Mouse (Mus musculus) v-Abl transformed pro-B cells (cell line): ENCODE results near the gene Gdap2.

Source experiments
- in situ Hi-C, 2 experiments: fragments of 400-800 bp; cut with MboI; formaldehyde crosslinking; loops; one replicate each; pipeline ENCODE4 v1.15.1; 2025; ENCODE audit not compliant: unreplicated experiment in 2 of 2

The Gdap2 gene

DNA sequence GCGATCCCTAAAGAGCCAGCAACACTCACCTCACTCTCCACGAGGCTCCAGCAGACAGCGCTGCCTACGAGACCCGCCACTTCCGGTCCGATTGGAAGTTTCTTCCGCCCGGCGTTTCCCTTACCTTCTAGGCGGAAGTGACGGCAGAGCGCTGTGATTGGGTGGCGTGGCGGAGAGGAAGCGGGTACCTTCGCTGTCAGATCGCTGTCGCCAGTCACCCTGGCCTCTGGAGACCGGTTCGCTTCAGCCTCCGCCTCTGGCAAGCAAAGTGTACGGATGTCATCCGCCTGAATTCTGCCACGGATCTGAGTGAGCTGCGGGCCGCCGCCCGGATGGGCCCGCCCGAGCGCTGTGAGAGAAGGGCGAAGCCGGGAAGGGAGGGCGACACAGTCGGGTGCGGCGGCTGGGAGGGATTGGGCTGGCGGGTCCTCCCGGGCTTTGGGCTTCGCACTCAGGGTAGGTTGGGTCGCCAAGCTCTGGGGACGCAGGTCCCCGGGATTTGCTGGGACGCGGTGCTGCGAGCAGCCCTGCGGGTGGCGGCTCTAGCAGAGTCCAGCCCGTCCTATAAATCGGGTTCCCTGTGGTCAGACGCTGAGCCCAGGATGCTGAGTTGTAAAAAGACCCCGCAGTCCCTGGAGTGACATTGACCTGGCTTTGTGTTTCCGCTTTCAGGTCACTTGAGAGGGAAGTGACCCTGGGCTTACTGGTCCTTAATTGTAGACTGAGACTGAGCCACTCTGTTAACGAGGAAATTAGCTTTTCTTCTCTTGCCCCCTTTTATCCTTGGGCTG is at the start of gene Gdap2, which contains the start of gene Wdr3:
Gdap2 (plus strand) TSS at position 67 of the 791 bp plus-strand sequence.
Wdr3 (minus strand) TSS at position 93 of the 791 bp plus-strand sequence.
- in situ Hi-C loops: loop anchor here (10.0 to 25.0 kb wide), 7 partner anchors 762 to 1818 kb away; partner anchors contain the start of genes Atp1a1 (in 1 of the 2), Cd2 (in 1 of the 2), Tbx15 (in 1 of the 2) and Trim45 (in 1 of the 2)

DNA sequence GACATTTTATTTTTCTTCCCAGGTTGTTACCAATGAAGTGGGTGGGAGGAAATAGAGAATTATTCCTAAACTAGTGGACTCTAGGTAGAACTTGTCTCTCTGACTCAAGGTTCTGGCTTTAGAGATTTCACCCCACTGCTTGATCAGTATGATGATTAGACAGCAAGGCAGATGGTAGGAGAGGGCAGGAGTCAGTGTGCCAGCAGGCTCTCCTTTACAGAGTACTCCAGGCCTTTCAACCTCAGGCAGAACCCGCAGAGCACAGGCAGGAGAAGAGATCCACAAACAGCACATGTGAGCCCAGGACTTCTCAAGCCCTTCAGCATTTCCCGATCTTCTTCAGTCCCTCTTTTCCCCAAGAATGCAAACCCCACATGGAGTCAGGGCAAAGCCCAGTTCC is 43.5 kb upstream of the Gdap2 start:
- in situ Hi-C loops: no loop called here

- in situ Hi-C loops: no loop called here
Measured at GRCm38 (mm10) chr3:100121961-100122360, 40.2 kb upstream of the Gdap2 start.

- in situ Hi-C loops: no loop called here
Measured at GRCm38 (mm10) chr3:100122445-100122844, 39.7 kb upstream of the Gdap2 start.

GRCm38 (mm10) chr3:100160682-100161445 is 1.3 kb upstream of the Gdap2 start:
- in situ Hi-C loops: loop anchor here (10.0 to 25.0 kb wide), 7 partner anchors 764 to 1816 kb away; partner anchors contain the start of genes Atp1a1 (in 1 of the 2), Cd2 (in 1 of the 2), Tbx15 (in 1 of the 2) and Trim45 (in 1 of the 2)

GRCm38 (mm10) chr3:100161665-100162314 is 391 bp upstream of the Gdap2 start:
- in situ Hi-C loops: loop anchor here (10.0 to 25.0 kb wide), 7 partner anchors 763 to 1817 kb away; partner anchors contain the start of genes Atp1a1 (in 1 of the 2), Cd2 (in 1 of the 2), Tbx15 (in 1 of the 2) and Trim45 (in 1 of the 2)

DNA sequence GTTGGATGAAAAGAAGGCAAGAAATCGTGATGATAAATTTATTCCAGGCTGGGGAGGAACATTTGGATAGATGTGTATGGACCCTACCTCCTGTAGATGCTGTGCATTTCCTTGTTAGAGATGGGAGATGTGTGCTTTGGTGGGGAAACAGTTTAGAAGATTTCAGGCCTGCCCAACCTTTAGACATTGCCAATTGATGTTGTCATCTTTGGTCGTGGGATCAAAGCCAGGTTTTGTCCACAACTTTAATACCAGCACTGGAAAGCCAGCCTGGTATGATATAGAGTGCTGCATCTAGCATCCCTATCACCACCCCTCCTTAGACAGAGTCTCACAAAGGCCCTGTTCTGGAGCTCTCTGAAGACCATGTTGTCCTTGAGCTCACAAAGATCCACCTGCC is 1.4 kb downstream of the Gdap2 start:
- in situ Hi-C loops: loop anchor here (10.0 to 25.0 kb wide), 7 partner anchors 761 to 1819 kb away; partner anchors contain the start of genes Atp1a1 (in 1 of the 2), Cd2 (in 1 of the 2), Tbx15 (in 1 of the 2) and Trim45 (in 1 of the 2)

GRCm38 (mm10) chr3:100164991-100165390 is 2.8 kb downstream of the Gdap2 start:
- in situ Hi-C loops: loop anchor here (10.0 to 25.0 kb wide), 7 partner anchors 760 to 1820 kb away; partner anchors contain the start of genes Atp1a1 (in 1 of the 2), Cd2 (in 1 of the 2), Tbx15 (in 1 of the 2) and Trim45 (in 1 of the 2)

GRCm38 (mm10) chr3:100176031-100176430 is 13.8 kb downstream of the Gdap2 start:
- in situ Hi-C loops: loop anchor here in 1 of 2 experiments (25.0 kb wide), 2 partner anchors 736 to 1286 kb away; partner anchors contain the start of gene Trim45

DNA sequence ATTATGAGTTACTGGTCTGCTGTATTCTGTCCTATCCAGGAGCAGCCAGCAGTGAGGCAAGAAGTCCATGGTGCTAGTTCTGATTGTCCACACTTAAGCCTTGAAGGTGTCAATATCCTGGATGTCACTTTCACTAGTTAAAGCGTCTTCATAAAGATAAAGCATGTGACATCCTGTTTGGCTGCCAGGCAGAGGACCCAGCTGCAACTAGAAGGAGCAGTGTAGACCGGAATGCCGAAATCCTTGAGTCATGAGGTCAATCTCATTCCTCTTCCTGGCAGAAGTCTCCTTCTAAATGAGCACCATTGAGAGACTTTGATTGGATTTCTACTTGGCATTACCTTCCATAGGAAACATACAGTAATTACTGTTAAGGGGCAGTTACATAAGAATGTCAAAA is 18.3 kb downstream of the Gdap2 start:
- in situ Hi-C loops: loop anchor here (10.0 to 25.0 kb wide), 5 partner anchors 514 to 1282 kb away; partner anchors contain the start of genes Vtcn1 (in 2 of the 2) and Trim45 (in 1 of the 2)

DNA sequence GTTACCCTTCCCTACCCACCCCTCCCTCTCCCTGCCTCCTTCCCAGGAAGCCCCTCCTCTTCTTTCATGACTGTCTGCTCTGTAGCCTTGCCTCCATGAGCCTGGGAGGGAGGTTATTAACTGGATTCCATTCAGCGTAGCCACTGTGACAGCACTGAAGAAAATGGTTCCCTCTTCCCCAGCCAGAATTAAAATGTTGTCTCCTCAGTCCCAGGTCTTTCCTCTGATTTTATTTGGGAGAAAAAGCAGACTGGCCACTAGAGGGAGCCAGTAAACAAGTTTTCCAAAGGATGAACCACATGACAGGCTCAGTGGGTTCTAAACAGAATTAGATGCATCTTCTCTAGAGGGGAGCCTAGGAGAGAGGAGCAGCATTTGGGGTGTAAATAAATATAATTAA is 27.3 kb downstream of the Gdap2 start:
- in situ Hi-C loops: loop anchor here (5.0 to 25.0 kb wide), 7 partner anchors 383 to 1273 kb away; partner anchors contain the start of genes Vtcn1 (in 2 of the 2), Man1a2 (in 1 of the 2) and Trim45 (in 1 of the 2)

- in situ Hi-C loops: loop anchor here (5.0 to 25.0 kb wide), 9 partner anchors 232 to 1272 kb away; partner anchors contain the start of genes Vtcn1 (in 2 of the 2), Man1a2 (in 1 of the 2) and Trim45 (in 1 of the 2)
Measured at GRCm38 (mm10) chr3:100189861-100190260, 27.7 kb downstream of the Gdap2 start.

GRCm38 (mm10) chr3:100194210-100194609 is 32.0 kb downstream of the Gdap2 start:
- in situ Hi-C loops: loop anchor here (5.0 to 25.0 kb wide), 6 partner anchors 228 to 1268 kb away; partner anchors contain the start of gene Trim45 (in 1 of the 2)

GRCm38 (mm10) chr3:100201554-100201953 is 39.4 kb downstream of the Gdap2 start:
- in situ Hi-C loops: loop anchor here in 1 of 2 experiments (25.0 kb wide), 1 partner anchor 1611 kb away; no protein-coding TSS in a partner anchor

DNA sequence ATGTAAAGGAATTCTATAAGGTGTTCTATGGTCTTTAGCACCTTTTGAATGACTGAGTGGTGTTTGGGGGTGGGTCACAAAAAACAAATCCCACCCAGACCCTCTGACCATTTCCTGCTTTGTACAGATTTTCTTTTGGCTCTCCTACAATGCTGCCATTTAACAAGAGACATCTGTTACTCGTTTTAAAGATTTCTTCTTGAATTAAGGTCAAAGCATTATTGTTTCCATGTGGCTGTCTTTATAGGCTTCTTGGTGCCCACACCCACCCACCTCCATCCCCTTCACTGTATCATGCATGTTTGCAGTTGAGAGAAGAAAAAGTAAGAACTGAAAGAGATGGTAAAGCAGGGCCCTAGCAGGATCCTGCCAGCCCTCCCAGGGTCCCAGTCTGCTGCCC is 44.8 kb downstream of the Gdap2 start:
- in situ Hi-C loops: loop anchor here in 1 of 2 experiments (25.0 kb wide), 1 partner anchor 1605 kb away; no protein-coding TSS in a partner anchor

DNA sequence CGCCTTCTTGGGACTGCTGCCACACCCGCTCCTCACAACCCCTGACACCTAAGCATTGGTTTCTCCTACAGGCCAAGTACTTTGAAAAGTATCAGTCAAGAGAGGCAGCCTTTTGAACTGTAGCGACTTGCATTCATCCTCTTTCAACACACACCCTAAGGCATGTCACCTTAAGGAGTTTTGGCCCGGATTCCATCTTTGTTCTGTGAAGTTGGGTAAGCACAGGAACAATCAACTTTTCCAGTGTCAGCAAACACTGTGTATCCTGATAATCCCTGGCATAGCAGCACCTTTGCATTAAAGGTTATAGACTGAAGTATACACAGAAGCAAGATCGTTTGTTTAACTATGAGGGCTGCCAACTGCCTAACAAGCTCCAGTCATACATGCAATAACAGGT is 53.3 kb downstream of the Gdap2 start:
- in situ Hi-C loops: loop anchor here in 1 of 2 experiments (25.0 kb wide), 1 partner anchor 1597 kb away; no protein-coding TSS in a partner anchor

DNA sequence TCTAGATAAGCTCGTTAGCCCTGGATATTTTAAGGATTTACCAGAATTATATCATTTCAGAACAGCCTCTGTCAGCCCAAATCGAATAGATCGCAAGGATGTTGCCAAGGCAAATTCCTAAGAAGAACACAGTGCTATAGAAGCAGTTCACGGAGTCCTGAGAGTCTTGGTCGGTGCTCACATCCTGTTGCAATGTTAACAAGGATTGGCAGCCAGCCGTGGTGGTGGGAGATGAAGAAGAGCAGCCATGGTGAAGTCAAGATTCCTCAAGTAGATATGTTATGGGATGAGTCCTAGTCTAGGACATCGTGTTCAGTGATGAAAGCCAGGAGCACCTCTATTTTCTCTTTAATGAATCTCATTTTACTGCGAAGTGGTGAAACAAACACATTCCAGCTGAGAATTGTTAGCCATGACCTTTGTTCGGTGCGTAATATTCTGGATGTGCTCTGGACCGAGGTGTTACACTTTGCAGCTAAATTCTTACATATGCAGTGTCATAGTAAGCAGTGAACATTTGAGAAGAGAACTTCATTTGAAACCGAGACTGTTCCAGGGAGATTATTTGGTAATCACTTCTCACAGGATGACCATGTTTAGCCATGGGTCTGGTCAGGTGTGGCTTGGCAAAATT is 63.3 kb downstream of the Gdap2 start:
- in situ Hi-C loops: no loop called here

DNA sequence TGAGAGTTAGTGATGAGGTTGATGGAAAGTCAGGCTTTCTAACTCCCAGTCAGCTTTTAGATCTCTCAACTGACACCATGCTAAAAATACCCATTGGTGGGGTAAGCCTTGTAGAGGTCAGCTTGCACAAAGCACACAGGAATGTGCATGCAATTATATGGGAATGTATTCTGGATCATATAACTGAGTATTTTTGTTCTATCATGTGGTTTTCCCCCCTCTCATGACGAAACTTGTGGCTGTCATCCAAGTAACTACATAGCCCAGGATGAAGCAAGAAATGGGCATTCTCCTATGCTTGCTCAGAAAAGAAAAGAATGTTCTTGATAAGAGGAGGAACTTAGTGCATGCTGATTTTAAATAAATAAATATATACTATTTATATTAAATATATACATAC is 65.3 kb downstream of the Gdap2 start:
- in situ Hi-C loops: no loop called here

DNA sequence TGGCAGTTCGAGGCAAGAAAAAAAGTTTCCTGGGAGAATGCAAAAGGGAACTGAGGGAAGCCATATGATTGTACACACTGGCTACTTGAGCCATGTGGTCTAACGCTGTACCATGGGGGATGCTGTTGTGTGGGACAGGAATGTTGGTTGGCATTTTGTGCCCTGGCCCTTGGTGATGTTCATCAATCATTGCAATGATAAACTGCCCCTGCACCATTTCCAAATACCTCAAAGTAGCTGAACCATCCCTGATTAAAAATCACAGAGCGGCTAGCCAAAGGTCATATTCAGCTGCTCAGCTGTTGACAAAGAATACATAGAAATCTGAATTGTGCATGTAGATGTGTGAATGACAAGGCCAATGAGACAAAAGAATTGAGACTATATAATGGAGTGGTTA is 66.8 kb downstream of the Gdap2 start:
- in situ Hi-C loops: no loop called here
